Mouse (Mus musculus): ENCODE data around the gene Upf2. TPM values are rescaled to one million over a fixed set of nuclear protein-coding genes. Genes with fewer than 3 reads are reported as not detected.

The Upf2 gene
- polyA plus RNA-seq (2012), result 3.5 and 3.8 TPM in 2 replicates

- TF ChIP-seq GATA1 (IDR thresholded peaks at IDR 0.05; ENCODE audit: low read length), result no peak
Observed at GRCm38 (mm10) chr2:5950766-5951595, at the start of gene Upf2. Gene Upf2, plus strand, starts transcription at chr2:5951469.

GRCm38 (mm10) chr2:5906092-5906491, 45.2 kb upstream of the Upf2 start:
- no peak for TF ChIP-seq GATA1 (IDR thresholded peaks at IDR 0.05; ENCODE audit: low read length)

- no peak for TF ChIP-seq GATA1 (IDR thresholded peaks at IDR 0.05; ENCODE audit: low read length)
Observed at GRCm38 (mm10) chr2:5906625-5907024, 44.6 kb upstream of the Upf2 start.

GRCm38 (mm10) chr2:5911282-5911965, 39.8 kb upstream of the Upf2 start:
- TF ChIP-seq GATA1 (IDR thresholded peaks at IDR 0.05; ENCODE audit: low read length), result no peak

GRCm38 (mm10) chr2:5922823-5923222, 28.4 kb upstream of the Upf2 start:
- TF ChIP-seq GATA1 (IDR thresholded peaks at IDR 0.05; ENCODE audit: low read length), result no peak

- TF ChIP-seq GATA1 (IDR thresholded peaks at IDR 0.05; ENCODE audit: low read length), result no peak
Observed at GRCm38 (mm10) chr2:5923786-5924185, 27.5 kb upstream of the Upf2 start.

- TF ChIP-seq GATA1 (IDR thresholded peaks at IDR 0.05; ENCODE audit: low read length), result no peak
Observed at GRCm38 (mm10) chr2:5927481-5927880, 23.8 kb upstream of the Upf2 start.

- TF ChIP-seq GATA1 (IDR thresholded peaks at IDR 0.05; ENCODE audit: low read length), result no peak
Observed at GRCm38 (mm10) chr2:5929793-5930192, 21.5 kb upstream of the Upf2 start.

- TF ChIP-seq GATA1 (IDR thresholded peaks at IDR 0.05; ENCODE audit: low read length), result no peak
Observed at GRCm38 (mm10) chr2:5930291-5931054, 20.8 kb upstream of the Upf2 start.

- no peak for TF ChIP-seq GATA1 (IDR thresholded peaks at IDR 0.05; ENCODE audit: low read length)
Observed at GRCm38 (mm10) chr2:5931938-5932337, 19.3 kb upstream of the Upf2 start.

- no peak for TF ChIP-seq GATA1 (IDR thresholded peaks at IDR 0.05; ENCODE audit: low read length)
Observed at GRCm38 (mm10) chr2:5934936-5935335, 16.3 kb upstream of the Upf2 start.

- TF ChIP-seq GATA1 (IDR thresholded peaks at IDR 0.05; ENCODE audit: low read length), result no peak
Observed at GRCm38 (mm10) chr2:5936068-5936467, 15.2 kb upstream of the Upf2 start.

GRCm38 (mm10) chr2:5936550-5936949, 14.7 kb upstream of the Upf2 start:
- no peak for TF ChIP-seq GATA1 (IDR thresholded peaks at IDR 0.05; ENCODE audit: low read length)

- no peak for TF ChIP-seq GATA1 (IDR thresholded peaks at IDR 0.05; ENCODE audit: low read length)
Observed at GRCm38 (mm10) chr2:5939319-5939718, 11.9 kb upstream of the Upf2 start.

- no peak for TF ChIP-seq GATA1 (IDR thresholded peaks at IDR 0.05; ENCODE audit: low read length)
Observed at GRCm38 (mm10) chr2:5939911-5940310, 11.4 kb upstream of the Upf2 start.

GRCm38 (mm10) chr2:5940936-5941335, 10.3 kb upstream of the Upf2 start:
- TF ChIP-seq GATA1 (IDR thresholded peaks at IDR 0.05; ENCODE audit: low read length), result no peak
